Mouse (Mus musculus) adrenal gland, postnatal 0 days (tissue): ENCODE data around the gene Tnp1. TPM values are rescaled to one million over a fixed set of nuclear protein-coding genes. Genes with fewer than 3 reads are reported as not detected.

Experiments
- polyA plus RNA-seq: library from polyadenylated mRNA; unstranded; fragments of >200 nt; fragmentation: Nextera tagmentation; extraction: Ambion mirVana; gene quantifications from 2 replicates; pipeline ENCODE4 v1.2.1, GENCODE M21; 2015

Gene Tnp1
- not detected in 2 replicates for polyA plus RNA-seq

GRCm38 (mm10) chr1:73015731-73016130 lies at the start of gene Tnp1:
Tnp1 (minus strand) TSS chr1:73015909.

Other genes with a start within 250 kb of the Tnp1 start
- gene Igfbp2, start 191.4 kb downstream of the Tnp1 start, polyA plus RNA-seq: 102 and 146 TPM in 2 replicates
- gene Igfbp5, start 141.0 kb downstream of the Tnp1 start, polyA plus RNA-seq: 40.6 and 49.4 TPM in 2 replicates